18 mouse cellular contexts compared by ENCODE assay signal in genomic region chr3:131017899-131018298, GRCm38 (mm10).
A peak's percentile ranks its signal among the peaks of the same experiment; 100 is the strongest.
DNase-seq lines count a peak whose midpoint lies in the region; ATAC-seq and TF ChIP-seq lines count a peak whose summit lies in the region.
"Had no signal": no experiment of that assay in that cellular context is flagged by ENCODE, and none has a peak within 500 bp of the region (broad histone marks: within the 10 kb centered on the region; RNA-seq: fewer than 3 reads in every experiment).

No protein-coding gene starts in this region.

- no peaks in the 10 kb centered on the region for H3K9me3 ChIP-seq in lung, embryonic 14.5 days (ENCODE audit: low read depth, low read length)
- H3K9me3 ChIP-seq in hindbrain, embryonic 13.5 days, result no peaks in the 10 kb centered on the region
- H3K9me3 ChIP-seq: hindbrain, embryonic 12.5 days; intestine, embryonic 15.5 days; kidney, embryonic 15.5 days; liver, embryonic 13.5 days; megakaryocyte, embryonic 14.5 days had no signal

- no peak overlapping the region for H3K9ac ChIP-seq in lung, embryonic 14.5 days
- H3K9ac ChIP-seq in hindbrain, embryonic 13.5 days, result no peak overlapping the region
- H3K9ac ChIP-seq: hindbrain, embryonic 12.5 days; intestine, embryonic 15.5 days; kidney, embryonic 15.5 days; liver, embryonic 13.5 days had no signal

- intact Hi-C loops in left cerebral cortex, adult 2 months (cut with DNase I), result no loop called here

- H3K4me3 ChIP-seq in lung, embryonic 14.5 days (ENCODE audit: low read depth, low read length), result no peak overlapping the region
- H3K4me3 ChIP-seq in left cerebral cortex, adult 2 months, result no peak overlapping the region
- no peak overlapping the region for H3K4me3 ChIP-seq in hindbrain, embryonic 13.5 days
- H3K4me3 ChIP-seq: erythroblast, embryonic 14.5 days; hindbrain, embryonic 12.5 days; intestine, embryonic 15.5 days; kidney, embryonic 15.5 days; liver, embryonic 13.5 days; megakaryocyte, embryonic 14.5 days had no signal

- H3K27me3 ChIP-seq in lung, embryonic 14.5 days (ENCODE audit: insufficient read depth, low read length), result no peaks in the 10 kb centered on the region
- H3K27me3 ChIP-seq in hindbrain, embryonic 13.5 days, result no peaks in the 10 kb centered on the region
- H3K27me3 ChIP-seq: hindbrain, embryonic 12.5 days; intestine, embryonic 15.5 days; liver, embryonic 13.5 days had no signal

- no peak for ATAC-seq in lung, embryonic 14.5 days (ENCODE audit: insufficient read depth)
- ATAC-seq in hindbrain, embryonic 13.5 days (ENCODE audit: low FRiP score), result no peak
- ATAC-seq: intestine, embryonic 15.5 days had no signal

- no peak overlapping the region for H3K4me2 ChIP-seq in lung, embryonic 14.5 days
- H3K4me2 ChIP-seq in hindbrain, embryonic 13.5 days, result no peak overlapping the region
- H3K4me2 ChIP-seq: hindbrain, embryonic 12.5 days; intestine, embryonic 15.5 days; liver, embryonic 13.5 days had no signal

- peak; percentile 13 for DNase-seq in adrenal gland, adult 8-10 months
- no peak for DNase-seq in adrenal gland, postnatal 4 days (ENCODE audit: low spot score in 2 of 2)
- peak; percentile 12 for DNase-seq in ovary, postnatal 36 days (ENCODE audit: low spot score)
- DNase-seq in ovary, postnatal 14 days (ENCODE audit: low spot score), result no peak
- DNase-seq in lung, embryonic 14.5 days, result peak; percentile 19
- DNase-seq in left cerebral cortex, adult 2 months (ENCODE audit: extremely low spot score in 1 of 2, low spot score in 2 of 2), result no peak
- no peak for DNase-seq in cerebellum, postnatal 4 days (ENCODE audit: low spot score in 2 of 2)
- DNase-seq: cerebellum, adult 11-12 months; cerebellum, postnatal 25 days; gastrocnemius, postnatal 10 days; liver, embryonic 13.5 days; thymus, postnatal 25 days had no signal

- H3K36me3 ChIP-seq in lung, embryonic 14.5 days (ENCODE audit: insufficient read depth), result no peaks in the 10 kb centered on the region
- no peaks in the 10 kb centered on the region for H3K36me3 ChIP-seq in hindbrain, embryonic 13.5 days
- H3K36me3 ChIP-seq: hindbrain, embryonic 12.5 days; intestine, embryonic 15.5 days; kidney, embryonic 15.5 days; liver, embryonic 13.5 days had no signal

- no peak for TF ChIP-seq CTCF in lung, embryonic 14.5 days (IDR thresholded peaks at IDR 0.05; ENCODE audit: low read depth)
- TF ChIP-seq CTCF in left cerebral cortex, adult 2 months (IDR thresholded peaks at IDR 0.05), result no peak

- no peak overlapping the region for H3K27ac ChIP-seq in lung, embryonic 14.5 days (ENCODE audit: low read depth)
- no peak overlapping the region for H3K27ac ChIP-seq in left cerebral cortex, adult 2 months
- no peak overlapping the region for H3K27ac ChIP-seq in hindbrain, embryonic 13.5 days
- H3K27ac ChIP-seq: hindbrain, embryonic 12.5 days; intestine, embryonic 15.5 days; kidney, embryonic 15.5 days; liver, embryonic 13.5 days had no signal

- H3K4me1 ChIP-seq in lung, embryonic 14.5 days (ENCODE audit: insufficient read depth), result 0 out of 2 replicates have a peak, but pooled peaks cover 2% of the 10 kb centered on the region
- peaks cover 17% of the 10 kb centered on the region for H3K4me1 ChIP-seq in hindbrain, embryonic 13.5 days (replicated peaks)

- 63% methylated on average over 9 of the region's 9 CpGs for WGBS in lung, embryonic 14.5 days
- WGBS in hindbrain, embryonic 13.5 days, result 90% methylated on average over 9 of the region's 9 CpGs

Comparison
In these comparisons a context has a peak if more than half of its experiments do, and no peak if none do; other contexts are left out.
1. DNase-seq: peak in adrenal gland, adult 8-10 months (single experiment), ovary, postnatal 36 days (single experiment) and lung, embryonic 14.5 days (single experiment); none in adrenal gland, postnatal 4 days (0 of 2), ovary, postnatal 14 days (single experiment), left cerebral cortex, adult 2 months (0 of 2) and cerebellum, postnatal 4 days (0 of 2).